Mouse (Mus musculus) testis, adult 2 months (tissue): ENCODE data around the gene Tmem219.

Source experiments
- CTCF ChIP-seq: fragments of 200-500 bp; IDR thresholded peaks from 2 replicates; pipeline ENCODE4 v1.5.1; 2012; ENCODE audit warnings: low read depth, mild to moderate bottlenecking, inconsistent platforms, low read length, moderate library complexity; ENCODE audit not compliant: control insufficient read depth, insufficient read depth, insufficient replicate concordance
- POLR2A ChIP-seq: fragments of 200-500 bp; IDR thresholded peaks from 2 replicates; pipeline ENCODE4 v1.6.1; 2012; ENCODE audit warnings: low read depth, mild to moderate bottlenecking, inconsistent platforms, low read length, moderate library complexity; ENCODE audit not compliant: control insufficient read depth

- TF ChIP-seq POLR2A (no peak), CTCF (no peak)
Measured at GRCm38 (mm10) chr7:126941171-126941570, 18.5 kb upstream of the Tmem219 start.
